Mouse (Mus musculus) spleen, adult 2 months (tissue): ENCODE data around the gene Sf3a3. TPM values are rescaled to one million over a fixed set of nuclear protein-coding genes. Genes with fewer than 3 reads are reported as not detected.
"Not testable (repeated sequence)": the region's sequence is repeated elsewhere in the genome, so short reads cannot be mapped to it uniquely, and the experiment has no call there.

ENCODE experiments used
- DNase-seq, 2 experiments: peaks; one replicate each; pipeline versions ENCODE4 v3.0.0 to v3.0.0-alpha.2; 2012 to 2021; ENCODE audit warnings: low spot score in 2 of 2, low read depth in 1 of 2
- H3K27ac ChIP-seq: fragments of 200-500 bp; 2 replicates; pipeline ENCODE4 v1.5.1; 2012; ENCODE audit warnings: low read length, inconsistent platforms; ENCODE audit not compliant: insufficient read depth
- H3K27me3 ChIP-seq: fragments of 200-500 bp; 2 replicates; pipeline ENCODE4 v1.6.1; 2012; ENCODE audit warnings: mild to moderate bottlenecking, moderate library complexity, low read length, inconsistent platforms; ENCODE audit not compliant: control insufficient read depth, insufficient read depth
- H3K36me3 ChIP-seq: fragments of 200-500 bp; 2 replicates; pipeline ENCODE4 v1.6.1; 2012; ENCODE audit warnings: mild to moderate bottlenecking, low read length, inconsistent platforms; ENCODE audit not compliant: control insufficient read depth, insufficient read depth
- H3K4me1 ChIP-seq: fragments of 200-500 bp; 2 replicates; pipeline ENCODE4 v1.6.1; 2011; ENCODE audit warnings: inconsistent platforms; ENCODE audit not compliant: control insufficient read depth, insufficient read depth, insufficient read length
- H3K4me3 ChIP-seq: fragments of 200-500 bp; 2 replicates; pipeline ENCODE4 v1.5.1; 2011; ENCODE audit warnings: mild to moderate bottlenecking, inconsistent platforms; ENCODE audit not compliant: insufficient read depth, insufficient read length; ENCODE audit errors: extremely low read depth
- CTCF ChIP-seq: fragments of 200-500 bp; IDR thresholded peaks from 2 replicates; pipeline ENCODE4 v1.5.1; 2011; ENCODE audit warnings: mild to moderate bottlenecking, inconsistent platforms; ENCODE audit not compliant: insufficient read depth, insufficient read length, insufficient replicate concordance; ENCODE audit errors: extremely low read depth
- POLR2A ChIP-seq: fragments of 200-500 bp; IDR thresholded peaks from 2 replicates; pipeline ENCODE4 v1.6.1; 2011; ENCODE audit warnings: low read depth, low read length, inconsistent platforms
- WGBS: fragments of 180-500 bp; shearing (Covaris S2); methylation state at CpG from one replicate; pipeline ENCODE4 v1.1.7; 2018; 5-methylcytosine and 5-hydroxymethylcytosine counted together
- polyA plus RNA-seq: library from polyadenylated mRNA; depleted of rRNA; stranded (reverse); fragments of >200 nt; gene quantifications from 2 replicates; pipeline ENCODE4 v1.2.3, GENCODE M21; 2012

Gene Sf3a3
- polyA plus RNA-seq, 1 experiment = 8.8 TPM

GRCm38 (mm10) chr4:124704797-124705474 lies 9.6 kb upstream of the Sf3a3 start:
- Histone ChIP-seq H3K4me3 (no peak overlapping the region), H3K4me1 (peaks cover 36% of the 10 kb centered on the region), H3K27ac (peak overlapping the region; percentile 20; the same call in 1 of the 2 replicates), H3K27me3 (no peaks in the 10 kb centered on the region), H3K36me3 (no peaks in the 10 kb centered on the region)
- TF ChIP-seq POLR2A (no peak), CTCF (no peak)
- no peak for DNase-seq
- 11% methylated on average over 11 of the region's 11 CpGs for WGBS

GRCm38 (mm10) chr4:124705661-124706269 lies 8.8 kb upstream of the Sf3a3 start:
- no peak for TF ChIP-seq CTCF
- no peak for TF ChIP-seq POLR2A
- Histone ChIP-seq H3K27ac (no peak overlapping the region), H3K4me3 (no peak overlapping the region), H3K36me3 (no peaks in the 10 kb centered on the region), H3K27me3 (no peaks in the 10 kb centered on the region), H3K4me1 (peaks cover 34% of the 10 kb centered on the region)
- DNase-seq = no peak
- WGBS = 87% methylated on average over 23 of the region's 23 CpGs

GRCm38 (mm10) chr4:124707381-124708199 lies 7.0 kb upstream of the Sf3a3 start:
- not testable (repeated sequence) for H3K27ac ChIP-seq

GRCm38 (mm10) chr4:124708200-124708517 lies 6.4 kb upstream of the Sf3a3 start:
- Histone ChIP-seq H3K4me1 (peaks cover 31% of the 10 kb centered on the region; the same call in 1 of the 2 replicates), H3K27ac (peak overlapping the region; percentile 86)
- 0% methylated on average over 1 of the region's 1 CpGs for WGBS
- DNase-seq, H3K36me3 ChIP-seq, H3K27me3 ChIP-seq, H3K4me3 ChIP-seq: not testable (repeated sequence)

More at GRCm38 (mm10) chr4:124707381-124708199, 7.0 kb upstream of the Sf3a3 start:
- H3K27me3 ChIP-seq, H3K4me3 ChIP-seq, H3K36me3 ChIP-seq, DNase-seq: not testable (repeated sequence)
- 87% methylated on average over 25 of the region's 25 CpGs for WGBS
- H3K4me1 ChIP-seq = peaks cover 31% of the 10 kb centered on the region; the same call in 1 of the 2 replicates

GRCm38 (mm10) chr4:124708518-124709477 lies 5.8 kb upstream of the Sf3a3 start:
- Histone ChIP-seq H3K4me1 (peaks cover 25% of the 10 kb centered on the region; the same call in 1 of the 2 replicates), H3K36me3 (no peaks in the 10 kb centered on the region), H3K27ac (peak overlapping the region; percentile 86), H3K4me3 (peak overlapping the region; percentile 47), H3K27me3 (no peaks in the 10 kb centered on the region)
- TF ChIP-seq POLR2A = no peak; the same call in 1 of the 2 replicates
- 0 out of 2 replicates have a peak, but pooled peaks have one; percentile 1 for TF ChIP-seq CTCF
- WGBS = 1% methylated on average over 41 of the region's 41 CpGs
- DNase-seq = peak in 1 of 2 experiments; percentile 84

- peaks cover 13% of the 10 kb centered on the region; the same call in 1 of the 2 replicates for H3K4me1 ChIP-seq
- peak overlapping the region; percentile 86 for H3K27ac ChIP-seq
- no peaks in the 10 kb centered on the region for H3K27me3 ChIP-seq
- WGBS = 4% methylated on average over 18 of the region's 18 CpGs
- no peak for TF ChIP-seq POLR2A
- TF ChIP-seq CTCF = no peak
- peak in 1 of 2 experiments; percentile 37 for DNase-seq
- H3K4me3 ChIP-seq = peak overlapping the region; percentile 31
- H3K36me3 ChIP-seq = no peaks in the 10 kb centered on the region
Observed at GRCm38 (mm10) chr4:124709961-124710446, 4.6 kb upstream of the Sf3a3 start.
